Mouse (Mus musculus) right cerebral cortex, postnatal 36 days (tissue): ENCODE measurements at regions not wholly inside any gene's neighbourhood (a gene's known extent, or its start where the extent isn't known, plus 50 kb on each side); places are given as distances from the start of the nearest gene placed in this dataset.
"Not testable (repeated sequence)": the region's sequence is repeated elsewhere in the genome, so short reads cannot be mapped to it uniquely, and the experiment has no call there.

Experiments used
- DNase-seq, 2 experiments: peaks; one replicate each; pipeline ENCODE4 v3.0.0; 2022; ENCODE audit warnings: low spot score in 2 of 2, mixed read lengths in 1 of 2

- no peak for DNase-seq
These were observed 137.8 kb downstream of the B3glct start for GRCm38 (mm10) chr5:149815879-149816278.

GRCm38 (mm10) chr5:149818812-149819211, 140.8 kb downstream of the B3glct start:
- no peak for DNase-seq

DNA sequence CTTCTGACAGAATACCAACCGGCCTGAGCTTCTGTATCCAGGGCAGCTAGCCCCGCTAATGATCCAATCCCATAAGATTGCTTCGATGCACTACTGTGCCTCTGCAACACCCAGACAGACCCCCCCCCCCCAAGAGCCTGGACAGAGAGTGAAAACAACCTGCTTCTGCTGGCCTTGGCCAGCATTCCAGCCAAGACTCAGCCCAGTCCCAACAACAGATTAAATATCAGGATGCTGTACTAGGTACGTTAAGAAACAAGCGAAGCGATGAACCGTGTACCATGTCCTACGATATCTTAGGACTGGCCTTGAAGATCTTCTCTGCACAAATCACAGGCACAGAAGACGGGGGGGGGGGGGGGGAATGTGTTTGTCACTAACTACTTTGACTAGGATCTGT, 145.8 kb downstream of the B3glct start:
- no peak for DNase-seq

- no peak for DNase-seq
These were observed 149.6 kb downstream of the B3glct start for GRCm38 (mm10) chr5:149827599-149827998.

- DNase-seq: peak; percentile 32 to 56
These were observed 153.3 kb downstream of the B3glct start for GRCm38 (mm10) chr5:149831122-149831861.

GRCm38 (mm10) chr5:149837379-149837778, 159.3 kb downstream of the B3glct start:
- no peak for DNase-seq

DNA sequence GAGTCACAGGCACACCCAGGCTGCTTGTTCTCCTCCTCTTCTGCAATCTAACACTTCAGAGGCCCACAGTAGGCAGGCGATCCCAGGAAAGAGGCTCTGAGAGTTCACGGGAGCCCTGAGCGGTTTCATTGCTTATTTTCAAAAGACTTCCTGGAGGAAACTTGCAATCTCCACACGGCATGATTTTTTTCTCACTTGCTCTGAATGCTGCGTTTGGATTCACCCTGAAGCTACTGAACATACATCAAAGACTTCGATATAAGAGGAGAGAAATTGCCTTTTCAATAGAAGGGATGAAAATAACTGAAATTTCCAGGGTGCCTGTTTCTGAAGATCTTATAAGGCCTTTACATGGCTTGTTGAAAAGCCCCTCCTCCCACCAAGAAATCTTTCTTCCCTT, 164.5 kb downstream of the B3glct start:
- no peak for DNase-seq

- DNase-seq: no peak
These were observed 165.3 kb downstream of the B3glct start for GRCm38 (mm10) chr5:149843310-149843709.

GRCm38 (mm10) chr5:149845256-149845655, 167.2 kb downstream of the B3glct start:
- DNase-seq: no peak

DNA sequence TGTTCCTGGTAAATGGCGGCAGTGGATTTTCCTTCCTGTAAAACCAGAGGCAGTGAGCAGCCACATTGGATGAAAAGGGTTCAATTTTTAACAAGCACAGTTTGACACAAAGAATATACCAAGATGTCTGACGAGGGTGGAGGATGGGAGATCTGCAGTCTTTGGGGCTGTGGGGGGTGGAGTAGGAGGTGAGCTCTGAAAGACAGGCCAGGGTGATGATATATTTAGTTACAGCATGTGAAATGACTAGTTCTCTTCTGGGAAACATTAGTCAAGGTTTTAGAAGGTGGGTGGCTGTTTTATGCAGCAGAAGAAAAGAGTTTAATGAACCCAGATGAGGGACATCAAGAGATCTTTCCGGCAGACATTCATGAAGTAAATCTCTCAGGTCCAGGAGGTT, 170.0 kb upstream of the Rxfp2 start:
- DNase-seq: peak in 1 of 2 experiments; percentile 32

DNA sequence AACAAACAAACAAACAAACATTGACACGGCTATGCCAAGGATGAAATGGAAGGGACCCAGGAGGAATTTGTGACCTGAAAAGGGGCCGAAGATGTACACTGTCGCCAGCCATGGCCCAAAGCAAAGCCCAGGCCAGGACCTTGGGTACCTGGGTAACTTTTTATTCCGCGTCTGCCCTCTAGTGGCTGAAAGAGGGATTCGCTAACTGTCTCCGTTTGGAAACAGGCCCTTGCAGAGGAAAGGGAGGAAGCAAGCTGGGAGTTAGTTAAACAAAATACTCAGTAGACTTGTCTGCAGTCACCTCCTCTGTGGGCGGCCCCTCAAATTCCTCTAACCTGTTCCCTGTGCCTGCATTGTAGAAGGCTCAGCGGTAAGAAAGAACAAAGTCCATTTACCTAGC, 167.5 kb upstream of the Rxfp2 start:
- peak; percentile 27 to 42 for DNase-seq

DNA sequence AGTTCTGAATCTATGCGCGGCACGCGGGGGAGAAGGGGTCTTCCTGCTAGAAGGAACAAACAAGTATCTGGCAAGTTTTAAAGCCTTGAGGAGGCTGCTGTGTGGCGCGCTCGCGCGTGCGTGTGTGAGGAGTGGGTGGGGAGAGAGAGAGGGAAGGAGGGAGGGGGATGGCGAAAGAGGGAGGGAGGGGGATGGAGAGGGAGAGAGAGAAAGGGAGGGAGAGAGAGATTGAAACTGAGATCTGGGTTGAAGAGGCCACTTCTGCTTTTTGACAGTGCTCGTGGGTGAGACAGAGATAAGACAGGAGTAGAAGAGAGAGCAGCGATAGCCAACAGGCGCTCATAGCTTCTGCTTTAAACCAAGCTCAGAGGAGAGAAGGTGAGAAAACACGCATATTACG, 166.0 kb upstream of the Rxfp2 start:
- DNase-seq: no peak

GRCm38 (mm10) chr5:149856101-149856500, 162.4 kb upstream of the Rxfp2 start:
- DNase-seq: no peak

GRCm38 (mm10) chr5:149857019-149857418, 161.5 kb upstream of the Rxfp2 start:
- DNase-seq: no peak

DNA sequence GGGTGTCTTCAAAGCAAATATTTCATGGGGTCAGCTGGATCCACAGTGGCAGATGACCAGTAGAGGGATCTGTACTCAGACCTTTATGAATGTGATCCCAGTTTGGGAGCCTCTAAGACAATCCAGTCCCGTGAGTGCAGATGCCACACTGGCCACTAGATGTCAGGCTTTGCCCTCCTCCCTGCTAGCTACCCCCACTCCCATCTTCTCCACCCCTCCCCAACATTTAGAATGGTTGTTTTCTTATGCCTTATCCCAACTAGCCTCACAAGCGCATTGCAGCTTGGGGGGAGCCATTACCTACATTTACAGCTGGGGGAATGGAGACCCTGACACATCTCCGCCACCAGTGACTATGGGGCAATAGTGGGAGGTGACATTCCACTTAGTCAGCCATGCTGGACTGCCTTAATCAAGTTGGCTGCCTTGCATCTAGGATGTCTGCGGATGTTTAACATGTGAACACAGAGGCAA, 156.9 kb upstream of the Rxfp2 start:
- DNase-seq: peak in 1 of 2 experiments; percentile 19

- no peak for DNase-seq
These were observed 150.5 kb upstream of the Rxfp2 start for GRCm38 (mm10) chr5:149867926-149868325.

- DNase-seq: no peak
These were observed 149.0 kb upstream of the Rxfp2 start for GRCm38 (mm10) chr5:149869441-149869840.

DNA sequence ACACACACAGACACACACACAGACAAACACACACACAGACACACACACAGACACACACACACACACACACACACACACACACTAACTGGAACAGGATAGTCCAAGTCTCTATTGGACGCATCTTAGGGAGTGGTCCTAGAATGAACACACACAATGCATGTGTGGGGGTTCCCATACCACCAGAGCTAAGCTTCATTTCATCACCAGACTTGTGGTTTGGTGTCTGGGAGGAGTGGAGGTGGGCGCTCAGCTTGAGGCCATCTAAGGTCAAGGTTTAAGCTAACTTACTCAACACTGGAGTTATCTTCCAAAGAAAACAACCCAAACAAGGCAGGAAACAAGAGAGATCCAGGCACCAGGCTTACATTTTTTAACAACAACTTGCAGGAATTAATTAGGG, 147.9 kb upstream of the Rxfp2 start:
- no peak for DNase-seq

GRCm38 (mm10) chr5:149871521-149871920, 147.0 kb upstream of the Rxfp2 start:
- no peak for DNase-seq

- DNase-seq: no peak
These were observed 144.9 kb upstream of the Rxfp2 start for GRCm38 (mm10) chr5:149873482-149874002.

DNA sequence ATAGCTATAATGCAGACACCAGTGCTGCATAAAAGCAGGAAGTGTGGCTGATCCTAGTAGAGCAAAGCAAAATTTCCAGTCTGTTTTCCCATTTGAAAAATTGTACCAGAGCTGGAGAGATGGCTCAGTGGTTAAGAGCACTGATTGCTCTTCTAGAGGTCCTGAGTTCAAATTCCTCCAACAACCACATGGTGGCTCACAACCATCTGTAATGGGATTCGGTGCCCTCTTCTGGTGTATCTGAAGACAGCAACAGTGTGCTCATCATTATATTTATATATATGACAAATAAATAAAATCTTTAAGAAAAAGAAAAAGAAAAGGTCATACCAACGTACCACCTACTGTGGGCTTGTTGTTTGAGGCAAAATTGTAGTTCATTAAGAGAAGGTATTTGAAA, 144.1 kb upstream of the Rxfp2 start:
- DNase-seq: no peak

DNA sequence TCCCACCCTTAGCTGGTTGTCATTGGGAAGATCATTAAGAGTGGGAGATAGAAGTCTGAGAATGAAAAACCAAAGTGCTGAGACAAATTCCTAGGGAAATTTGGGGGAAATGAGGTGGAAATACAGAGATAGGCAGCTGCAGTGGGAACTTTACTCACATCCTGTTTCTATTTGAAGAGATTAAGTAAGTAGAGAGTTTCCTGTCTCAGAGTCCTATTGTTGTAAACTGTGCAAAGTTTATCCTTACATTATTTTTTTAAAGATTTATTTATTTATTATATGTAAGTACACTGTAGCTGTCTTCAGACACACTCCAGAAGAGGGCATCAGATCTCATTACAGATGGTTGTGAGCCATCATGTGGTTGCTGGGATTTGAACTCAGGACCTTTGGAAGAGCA, 126.0 kb upstream of the Rxfp2 start:
- not testable (repeated sequence) for DNase-seq

DNA sequence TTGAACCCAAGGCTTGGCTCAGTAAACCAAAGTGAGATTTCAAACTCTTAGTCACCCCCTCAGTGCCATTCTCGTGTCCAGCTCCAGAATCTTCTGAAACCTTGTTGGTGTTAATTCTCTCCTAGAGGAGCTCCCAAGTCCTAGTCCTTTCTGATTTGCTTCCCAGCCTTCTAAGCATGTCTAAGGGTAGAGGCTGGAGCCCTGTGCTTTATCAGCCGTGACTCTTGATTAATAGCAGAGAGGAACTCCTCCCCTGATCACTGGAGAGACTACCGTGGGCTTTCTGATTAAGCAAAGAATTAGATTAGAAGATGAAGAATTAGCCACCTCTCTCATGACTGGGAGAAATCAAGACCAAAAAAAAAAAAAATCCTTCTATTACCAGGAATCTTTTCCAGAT, 111.5 kb upstream of the Rxfp2 start:
- no peak for DNase-seq
